Mouse (Mus musculus): Measurements from ENCODE around the gene Gm12569. TPM values are rescaled to one million over a fixed set of nuclear protein-coding genes. Genes with fewer than 3 reads are reported as not detected.
A peak's percentile ranks its signal among the peaks of the same experiment; 100 is the strongest.

The Gm12569 gene
- polyA plus RNA-seq, 1 experiment, result not detected

DNA sequence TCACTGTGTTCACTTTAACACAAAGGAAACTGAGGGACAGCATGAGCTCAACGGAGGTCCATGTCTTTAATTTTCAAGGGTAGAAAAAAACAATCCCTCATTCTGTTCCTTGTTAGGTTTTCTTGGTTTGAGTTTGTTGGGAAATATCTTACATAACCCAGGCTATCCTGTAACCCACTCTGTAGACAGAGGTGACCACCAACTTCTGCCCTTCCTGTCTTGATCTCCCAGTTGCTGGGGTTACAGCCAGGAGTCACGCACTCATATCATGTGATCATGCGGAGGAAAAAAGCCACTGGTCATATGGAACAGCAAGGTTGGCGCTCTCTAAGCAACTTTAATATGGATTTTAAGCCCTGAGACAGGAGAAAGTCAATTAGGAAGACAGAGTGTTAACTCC, 36.7 kb downstream of the Gm12569 start:
- no peaks in the 10 kb centered on the region for H3K4me1 ChIP-seq (ENCODE audit: control insufficient read depth, insufficient read depth, low read length)
- no peak overlapping the region for H3K4me3 ChIP-seq (ENCODE audit: insufficient read depth, low read depth, low read length)
- TF ChIP-seq POLR2A (IDR thresholded peaks at IDR 0.05; ENCODE audit: insufficient read depth, low read depth, low read length) (no peak), CTCF (IDR thresholded peaks at IDR 0.05; ENCODE audit: insufficient read depth, low read depth, low read length) (no peak)
- H3K27ac ChIP-seq (ENCODE audit: insufficient read depth, low read depth, low read length), result no peak overlapping the region
- WGBS, result 92% methylated on average over 4 of the region's 4 CpGs

DNA sequence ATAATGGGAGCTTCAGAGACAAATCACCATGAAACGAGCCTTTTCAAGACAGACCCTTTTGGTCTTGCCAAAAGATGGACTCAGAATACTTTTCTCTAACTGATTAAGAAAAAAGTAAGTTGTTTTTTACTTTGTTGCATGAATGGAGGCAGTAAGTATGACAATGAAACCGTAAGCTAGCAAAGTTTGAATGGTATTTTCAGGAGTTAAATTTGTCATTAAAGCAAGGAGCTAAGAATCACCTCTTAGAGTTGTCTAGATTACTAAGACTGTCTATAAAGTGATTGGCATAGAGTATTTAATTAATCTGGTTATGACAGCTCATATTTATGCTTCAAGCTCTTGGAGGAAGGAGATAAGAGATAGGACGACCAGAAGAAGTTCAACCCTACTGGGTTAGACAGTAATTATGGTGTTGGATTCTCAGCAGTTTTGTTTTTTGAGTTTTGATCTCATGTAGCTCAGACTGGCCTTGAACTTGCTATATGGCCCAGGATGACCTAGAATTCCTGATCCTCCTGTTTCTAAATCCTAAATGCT, 41.5 kb downstream of the Gm12569 start, which contains the start of gene Clk4:
Gene Clk4 (plus strand): TSS at position 51 of the 540 bp plus-strand sequence.
- Histone ChIP-seq H3K27ac (ENCODE audit: insufficient read depth, low read depth, low read length) (peak within 1 kb of the TSS; percentile 63), H3K4me3 (ENCODE audit: insufficient read depth, low read depth, low read length) (peak within 1 kb of the TSS; percentile 88), H3K4me1 (ENCODE audit: control insufficient read depth, insufficient read depth, low read length) (peaks cover 5% of the 10 kb centered on the region; the same call in 1 of the 2 replicates)
- 74% methylated on average over 3 of the region's 3 CpGs for WGBS
- TF ChIP-seq CTCF (IDR thresholded peaks at IDR 0.05; ENCODE audit: insufficient read depth, low read depth, low read length) (no peak), POLR2A (IDR thresholded peaks at IDR 0.05; ENCODE audit: insufficient read depth, low read depth, low read length) (no peak)

DNA sequence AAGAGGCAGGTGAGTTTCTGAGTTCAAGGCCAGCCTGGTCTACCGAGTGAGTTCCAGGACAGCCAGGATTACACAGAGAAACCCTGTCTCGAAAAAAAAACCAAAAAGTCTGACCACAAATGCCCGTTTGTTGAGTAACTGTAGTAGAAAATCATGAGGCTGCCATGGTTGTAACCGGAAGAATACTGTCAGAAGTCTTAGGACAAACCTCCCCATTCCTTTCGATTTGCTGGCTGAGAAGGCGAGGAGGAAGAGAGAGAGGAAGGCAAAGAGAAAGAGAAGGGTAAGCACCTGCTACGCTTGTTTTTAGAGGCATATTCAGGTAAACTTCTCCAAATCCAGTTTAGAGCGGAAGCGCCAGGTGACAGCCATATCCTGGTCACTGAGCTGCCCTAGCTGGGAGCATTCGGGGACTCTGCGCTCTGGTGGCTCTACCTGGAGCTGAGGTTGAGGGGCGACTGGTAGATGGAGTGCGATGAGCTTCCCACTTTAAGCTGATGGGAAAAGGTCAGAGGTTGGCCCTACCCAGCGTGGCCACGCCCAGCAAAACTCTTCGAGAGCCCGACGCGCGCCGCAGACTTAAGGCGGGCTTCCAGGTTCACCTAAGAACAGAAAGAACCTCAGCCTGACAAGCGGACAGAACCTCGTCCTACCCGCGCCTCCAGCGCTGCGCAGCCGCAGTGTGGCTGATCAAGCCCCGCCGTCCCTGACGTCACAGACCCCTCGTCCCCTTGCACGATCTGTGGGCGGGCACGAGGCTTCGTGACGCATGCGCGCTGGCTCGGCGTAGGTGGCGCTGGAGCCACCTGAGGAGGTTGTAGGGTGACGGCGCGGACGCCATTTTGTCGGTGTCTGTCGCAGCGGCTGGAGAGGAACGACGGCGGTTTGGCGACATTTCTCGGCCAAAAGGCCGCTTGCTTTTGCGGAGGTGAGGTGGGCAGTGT, 42.3 kb downstream of the Gm12569 start, which contains the start of gene BC049762:
Gene BC049762 (minus strand): TSS at position 705 of the 944 bp plus-strand sequence.
- H3K4me1 ChIP-seq (ENCODE audit: control insufficient read depth, insufficient read depth, low read length), result peaks cover 5% of the 10 kb centered on the region; the same call in 1 of the 2 replicates
- WGBS, result 7% methylated on average over 57 of the region's 57 CpGs
- peak; percentile 98 for TF ChIP-seq POLR2A (IDR thresholded peaks at IDR 0.05; ENCODE audit: insufficient read depth, low read depth, low read length)
- no peak for TF ChIP-seq CTCF (IDR thresholded peaks at IDR 0.05; ENCODE audit: insufficient read depth, low read depth, low read length)
- H3K27ac ChIP-seq (ENCODE audit: insufficient read depth, low read depth, low read length), result peak within 1 kb of the TSS; percentile 95
- H3K4me3 ChIP-seq (ENCODE audit: insufficient read depth, low read depth, low read length), result peak within 1 kb of the TSS; percentile 88

- Histone ChIP-seq H3K27ac (ENCODE audit: insufficient read depth, low read depth, low read length) (peak overlapping the region; percentile 95), H3K4me3 (ENCODE audit: insufficient read depth, low read depth, low read length) (peak overlapping the region; percentile 88), H3K4me1 (ENCODE audit: control insufficient read depth, insufficient read depth, low read length) (peaks cover 5% of the 10 kb centered on the region; the same call in 1 of the 2 replicates)
- under 1% methylated on average over 50 of the region's 50 CpGs for WGBS
- TF ChIP-seq CTCF (IDR thresholded peaks at IDR 0.05; ENCODE audit: insufficient read depth, low read depth, low read length), result no peak
- no peak for TF ChIP-seq POLR2A (IDR thresholded peaks at IDR 0.05; ENCODE audit: insufficient read depth, low read depth, low read length)
Measured at GRCm38 (mm10) chr11:51263286-51263831, 43.1 kb downstream of the Gm12569 start.

- peak overlapping the region; percentile 39 for H3K4me3 ChIP-seq (ENCODE audit: insufficient read depth, low read depth, low read length)
- TF ChIP-seq POLR2A (IDR thresholded peaks at IDR 0.05; ENCODE audit: insufficient read depth, low read depth, low read length), result no peak
- TF ChIP-seq CTCF (IDR thresholded peaks at IDR 0.05; ENCODE audit: insufficient read depth, low read depth, low read length), result no peak
- WGBS, result 9% methylated on average over 6 of the region's 6 CpGs
- peaks cover 5% of the 10 kb centered on the region; the same call in 1 of the 2 replicates for H3K4me1 ChIP-seq (ENCODE audit: control insufficient read depth, insufficient read depth, low read length)
- H3K27ac ChIP-seq (ENCODE audit: insufficient read depth, low read depth, low read length), result no peak overlapping the region
Measured at GRCm38 (mm10) chr11:51264352-51264751, 44.1 kb downstream of the Gm12569 start.

DNA sequence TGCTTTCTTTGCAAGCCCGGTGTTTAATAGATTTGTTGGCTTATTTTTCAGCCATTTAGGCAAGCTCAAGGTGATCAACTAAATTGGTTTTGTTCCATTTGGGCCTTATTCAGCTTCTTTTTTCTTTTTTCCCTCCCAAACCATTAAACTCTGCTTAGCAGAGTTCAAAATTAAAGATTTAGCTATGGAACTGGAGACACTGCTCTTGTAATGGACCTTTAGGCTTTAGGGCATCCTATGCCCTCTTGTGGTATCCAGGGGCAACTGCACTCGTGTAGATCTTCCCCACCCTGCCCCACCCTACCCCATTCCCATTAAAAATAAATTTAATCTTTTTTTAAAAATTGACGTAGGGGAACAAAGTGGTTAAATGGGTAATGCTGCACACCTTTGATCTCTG, 45.1 kb downstream of the Gm12569 start:
- TF ChIP-seq CTCF (IDR thresholded peaks at IDR 0.05; ENCODE audit: insufficient read depth, low read depth, low read length) (no peak), POLR2A (IDR thresholded peaks at IDR 0.05; ENCODE audit: insufficient read depth, low read depth, low read length) (no peak)
- 10% methylated on average over 3 of the region's 3 CpGs for WGBS
- no peak overlapping the region; the same call in 1 of the 2 replicates for H3K27ac ChIP-seq (ENCODE audit: insufficient read depth, low read depth, low read length)
- H3K4me1 ChIP-seq (ENCODE audit: control insufficient read depth, insufficient read depth, low read length), result peaks cover 6% of the 10 kb centered on the region
- H3K4me3 ChIP-seq (ENCODE audit: insufficient read depth, low read depth, low read length), result no peak overlapping the region

- Histone ChIP-seq H3K4me3 (ENCODE audit: insufficient read depth, low read depth, low read length) (no peak overlapping the region), H3K27ac (ENCODE audit: insufficient read depth, low read depth, low read length) (no peak overlapping the region), H3K4me1 (ENCODE audit: control insufficient read depth, insufficient read depth, low read length) (peaks cover 3% of the 10 kb centered on the region; the same call in 1 of the 2 replicates)
- TF ChIP-seq CTCF (IDR thresholded peaks at IDR 0.05; ENCODE audit: insufficient read depth, low read depth, low read length), result no peak
- no peak for TF ChIP-seq POLR2A (IDR thresholded peaks at IDR 0.05; ENCODE audit: insufficient read depth, low read depth, low read length)
- WGBS, result 75% methylated on average over 1 of the region's 1 CpGs
Measured at GRCm38 (mm10) chr11:51274418-51274817, 54.1 kb downstream of the Gm12569 start.

Other genes with a start within 250 kb of the Gm12569 start
- not detected in 2 replicates for gene Olfr1377, start 238.5 kb upstream of the Gm12569 start, polyA plus RNA-seq (2012; ENCODE audit: insufficient read depth, insufficient read length, low replicate concordance, missing spikeins)
- not detected in 2 replicates for gene Olfr51, start 216.9 kb upstream of the Gm12569 start, polyA plus RNA-seq (2012; ENCODE audit: insufficient read depth, insufficient read length, low replicate concordance, missing spikeins)
- gene Olfr54, start 206.2 kb upstream of the Gm12569 start, polyA plus RNA-seq (2012; ENCODE audit: insufficient read depth, insufficient read length, low replicate concordance, missing spikeins), result not detected in 2 replicates
- gene Olfr1375, start 172.4 kb upstream of the Gm12569 start, polyA plus RNA-seq (2012; ENCODE audit: insufficient read depth, insufficient read length, low replicate concordance, missing spikeins), result not detected in 2 replicates
- not detected in 2 replicates for gene Zfp354a, start 161.2 kb upstream of the Gm12569 start, polyA plus RNA-seq (2012; ENCODE audit: insufficient read depth, insufficient read length, low replicate concordance, missing spikeins)
- 472 and 728 TPM in 2 replicates for gene Clk4, start 41.3 kb downstream of the Gm12569 start, polyA plus RNA-seq (2012; ENCODE audit: insufficient read depth, insufficient read length, low replicate concordance, missing spikeins)
- not detected in 2 replicates for gene BC049762, start 42.6 kb downstream of the Gm12569 start, polyA plus RNA-seq (2012; ENCODE audit: insufficient read depth, insufficient read length, low replicate concordance, missing spikeins)
- not detected in 2 replicates for gene Col23a1, start 69.4 kb downstream of the Gm12569 start, polyA plus RNA-seq (2012; ENCODE audit: insufficient read depth, insufficient read length, low replicate concordance, missing spikeins)